Mouse (Mus musculus): ENCODE results near the gene Nfe2. TPM values are rescaled to one million over a fixed set of nuclear protein-coding genes. Genes with fewer than 3 reads are reported as not detected.
"Not testable (repeated sequence)": the region's sequence is repeated elsewhere in the genome, so short reads cannot be mapped to it uniquely, and the experiment has no call there.

The Nfe2 gene
- polyA plus RNA-seq, 1 experiment: 0.28 TPM

GRCm38 (mm10) chr15:103256210-103256986 lies 1.8 kb downstream of the Nfe2 start:
- 96% methylated on average over 6 of the region's 6 CpGs for WGBS
- Histone ChIP-seq H3K27me3 (ENCODE audit: control insufficient read depth, insufficient read depth, low read length) (no peaks in the 10 kb centered on the region; the same call in 1 of the 2 replicates), H3K4me1 (ENCODE audit: control insufficient read depth, insufficient read depth, low read length) (peaks cover 7% of the 10 kb centered on the region; the same call in 1 of the 2 replicates), H3K27ac (ENCODE audit: insufficient read depth, low read length) (no peak overlapping the region), H3K4me3 (replicated peaks; ENCODE audit: insufficient read depth, low read depth, low read length) (no peak overlapping the region)
- TF ChIP-seq CTCF (IDR thresholded peaks at IDR 0.05; ENCODE audit: borderline replicate concordance, insufficient read depth, low read depth, low read length) (no peak), POLR2A (IDR thresholded peaks at IDR 0.05; ENCODE audit: borderline replicate concordance, insufficient read depth, low read length) (no peak)
- DNase-seq: no peak

DNA sequence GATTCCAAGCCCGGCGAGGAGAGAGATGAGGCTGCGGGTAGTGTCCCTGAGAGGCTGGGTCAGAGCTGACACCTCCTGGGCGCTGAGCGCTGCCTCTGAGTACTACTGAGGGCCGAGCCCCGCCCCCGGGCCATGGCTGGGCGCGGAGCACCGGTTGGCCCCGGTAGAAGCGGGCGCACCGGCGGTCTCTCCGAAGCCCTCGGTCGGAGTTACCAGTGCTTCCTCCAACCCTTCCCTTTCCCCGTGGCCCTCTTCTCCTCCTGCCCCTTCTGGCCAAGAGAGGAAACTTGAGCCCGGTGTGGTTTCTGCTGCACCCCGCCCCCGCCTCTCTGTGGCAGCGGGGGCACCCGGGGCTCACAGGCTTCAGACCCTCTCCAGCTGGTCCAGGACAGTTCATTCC lies 3.0 kb downstream of the Nfe2 start:
- Histone ChIP-seq H3K4me1 (ENCODE audit: control insufficient read depth, insufficient read depth, low read length) (peaks cover 7% of the 10 kb centered on the region; the same call in 1 of the 2 replicates), H3K27me3 (ENCODE audit: control insufficient read depth, insufficient read depth, low read length) (no peaks in the 10 kb centered on the region; the same call in 1 of the 2 replicates), H3K4me3 (replicated peaks; ENCODE audit: insufficient read depth, low read depth, low read length) (no peak overlapping the region), H3K27ac (ENCODE audit: insufficient read depth, low read length) (no peak overlapping the region)
- no peak for DNase-seq
- TF ChIP-seq CTCF (IDR thresholded peaks at IDR 0.05; ENCODE audit: borderline replicate concordance, insufficient read depth, low read depth, low read length) (no peak), POLR2A (IDR thresholded peaks at IDR 0.05; ENCODE audit: borderline replicate concordance, insufficient read depth, low read length) (no peak)
- 3% methylated on average over 24 of the region's 25 CpGs for WGBS

- no peak for DNase-seq
These were observed 4.9 kb downstream of the Nfe2 start for GRCm38 (mm10) chr15:103253352-103253751.

GRCm38 (mm10) chr15:103252660-103253059 lies 5.5 kb downstream of the Nfe2 start:
- TF ChIP-seq POLR2A (IDR thresholded peaks at IDR 0.05; ENCODE audit: borderline replicate concordance, insufficient read depth, low read length): no peak
- no peak for TF ChIP-seq CTCF (IDR thresholded peaks at IDR 0.05; ENCODE audit: borderline replicate concordance, insufficient read depth, low read depth, low read length)
- 88% methylated on average over 3 of the region's 3 CpGs for WGBS
- no peak overlapping the region for H3K27ac ChIP-seq (ENCODE audit: insufficient read depth, low read length)

More at GRCm38 (mm10) chr15:103253352-103253751, 4.9 kb downstream of the Nfe2 start:
- Histone ChIP-seq H3K27ac (ENCODE audit: insufficient read depth, low read length) (no peak overlapping the region), H3K27me3 (ENCODE audit: control insufficient read depth, insufficient read depth, low read length) (no peaks in the 10 kb centered on the region; the same call in 1 of the 2 replicates), H3K4me1 (ENCODE audit: control insufficient read depth, insufficient read depth, low read length) (peaks cover 6% of the 10 kb centered on the region; the same call in 1 of the 2 replicates), H3K4me3 (replicated peaks; ENCODE audit: insufficient read depth, low read depth, low read length) (no peak overlapping the region)
- TF ChIP-seq CTCF (IDR thresholded peaks at IDR 0.05; ENCODE audit: borderline replicate concordance, insufficient read depth, low read depth, low read length) (no peak), POLR2A (IDR thresholded peaks at IDR 0.05; ENCODE audit: borderline replicate concordance, insufficient read depth, low read length) (no peak)
- WGBS: 97% methylated on average over 1 of the region's 1 CpGs

GRCm38 (mm10) chr15:103251595-103251994 lies 6.6 kb downstream of the Nfe2 start:
- TF ChIP-seq CTCF (IDR thresholded peaks at IDR 0.05; ENCODE audit: borderline replicate concordance, insufficient read depth, low read depth, low read length): no peak
- TF ChIP-seq POLR2A (IDR thresholded peaks at IDR 0.05; ENCODE audit: borderline replicate concordance, insufficient read depth, low read length): no peak

More at GRCm38 (mm10) chr15:103252660-103253059, 5.5 kb downstream of the Nfe2 start:
- peaks cover 3% of the 10 kb centered on the region; the same call in 1 of the 2 replicates for H3K4me1 ChIP-seq (ENCODE audit: control insufficient read depth, insufficient read depth, low read length)
- DNase-seq: no peak
- no peak overlapping the region for H3K4me3 ChIP-seq (replicated peaks; ENCODE audit: insufficient read depth, low read depth, low read length)
- H3K27me3 ChIP-seq (ENCODE audit: control insufficient read depth, insufficient read depth, low read length): no peaks in the 10 kb centered on the region; the same call in 1 of the 2 replicates

DNA sequence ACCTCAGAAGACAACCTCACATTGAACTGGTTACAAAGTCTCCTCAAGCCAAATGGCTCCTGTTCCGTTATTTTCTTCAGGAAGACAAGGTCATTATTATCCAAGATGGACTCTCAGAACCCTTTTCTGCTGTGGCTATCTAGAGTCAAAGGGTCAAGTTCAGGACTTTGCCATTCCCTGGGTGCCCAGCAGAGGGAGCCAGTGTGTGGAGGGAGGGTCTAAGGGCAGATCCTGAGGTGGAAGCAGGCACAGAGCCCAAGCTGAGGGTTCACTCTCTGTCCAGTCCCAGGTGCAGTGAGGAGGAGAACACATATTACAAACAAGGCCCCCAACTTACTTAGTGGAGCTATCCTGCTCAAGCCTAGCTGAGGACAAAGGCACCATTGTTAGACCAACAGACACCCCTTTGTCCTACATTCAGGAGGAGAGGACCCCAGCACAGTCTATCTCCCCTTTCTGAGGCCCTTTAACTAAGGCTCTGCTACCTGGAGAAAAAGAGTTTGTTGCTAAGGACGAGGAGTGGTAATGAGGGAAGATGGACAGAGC lies 7.9 kb downstream of the Nfe2 start:
- H3K4me3 ChIP-seq (replicated peaks; ENCODE audit: insufficient read depth, low read depth, low read length): no peak overlapping the region
- H3K27me3 ChIP-seq (ENCODE audit: control insufficient read depth, insufficient read depth, low read length): no peaks in the 10 kb centered on the region; the same call in 1 of the 2 replicates
- peak; percentile 77 for TF ChIP-seq CTCF (IDR thresholded peaks at IDR 0.05; ENCODE audit: borderline replicate concordance, insufficient read depth, low read depth, low read length)
- TF ChIP-seq POLR2A (IDR thresholded peaks at IDR 0.05; ENCODE audit: borderline replicate concordance, insufficient read depth, low read length): no peak
- no peak overlapping the region for H3K27ac ChIP-seq (ENCODE audit: insufficient read depth, low read length)
- H3K4me1 ChIP-seq (ENCODE audit: control insufficient read depth, insufficient read depth, low read length): peaks cover 3% of the 10 kb centered on the region; the same call in 1 of the 2 replicates
- 42% methylated on average over 2 of the region's 2 CpGs for WGBS
- peak; percentile 31 to 58 for DNase-seq

More at GRCm38 (mm10) chr15:103251595-103251994, 6.6 kb downstream of the Nfe2 start:
- DNase-seq: no peak
- H3K4me3 ChIP-seq (replicated peaks; ENCODE audit: insufficient read depth, low read depth, low read length): no peak overlapping the region
- H3K4me1 ChIP-seq (ENCODE audit: control insufficient read depth, insufficient read depth, low read length): peaks cover 3% of the 10 kb centered on the region; the same call in 1 of the 2 replicates
- WGBS: 88% methylated on average over 1 of the region's 1 CpGs
- no peak overlapping the region for H3K27ac ChIP-seq (ENCODE audit: insufficient read depth, low read length)
- H3K27me3 ChIP-seq (ENCODE audit: control insufficient read depth, insufficient read depth, low read length): no peaks in the 10 kb centered on the region; the same call in 1 of the 2 replicates

DNA sequence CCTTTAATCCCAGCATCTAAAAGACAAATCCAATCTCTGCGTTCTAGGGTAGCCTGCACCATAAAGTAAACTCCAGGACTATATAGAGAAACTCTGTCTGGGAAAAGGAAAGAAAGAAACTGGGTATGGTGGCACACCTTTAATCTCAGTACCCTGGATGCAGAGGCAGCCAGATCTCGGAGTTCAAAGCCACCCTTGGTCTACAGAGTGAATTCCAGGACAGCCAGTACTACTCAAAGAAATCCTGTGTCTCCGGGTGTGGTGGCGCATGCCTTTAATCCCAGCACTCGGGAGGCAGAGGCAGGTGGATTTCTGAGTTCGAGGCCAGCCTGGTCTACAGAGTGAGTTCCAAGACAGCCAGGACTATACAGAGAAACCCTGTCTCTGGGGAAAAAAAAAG lies 8.7 kb downstream of the Nfe2 start:
- not testable (repeated sequence) for H3K27ac ChIP-seq (ENCODE audit: insufficient read depth, low read length); H3K27me3 ChIP-seq (ENCODE audit: control insufficient read depth, insufficient read depth, low read length); H3K4me1 ChIP-seq (ENCODE audit: control insufficient read depth, insufficient read depth, low read length); H3K4me3 ChIP-seq (replicated peaks; ENCODE audit: insufficient read depth, low read depth, low read length); DNase-seq
- WGBS: 90% methylated on average over 6 of the region's 6 CpGs
